Mouse (Mus musculus): Measurements from ENCODE around the gene Mlec. TPM values are rescaled to one million over a fixed set of nuclear protein-coding genes. Genes with fewer than 3 reads are reported as not detected.
A peak's percentile ranks its signal among the peaks of the same experiment; 100 is the strongest.
"Not testable (repeated sequence)": the region's sequence is repeated elsewhere in the genome, so short reads cannot be mapped to it uniquely, and the experiment has no call there.

The Mlec gene
- polyA plus RNA-seq, 1 experiment from 2014 or later: 68.5 TPM

DNA sequence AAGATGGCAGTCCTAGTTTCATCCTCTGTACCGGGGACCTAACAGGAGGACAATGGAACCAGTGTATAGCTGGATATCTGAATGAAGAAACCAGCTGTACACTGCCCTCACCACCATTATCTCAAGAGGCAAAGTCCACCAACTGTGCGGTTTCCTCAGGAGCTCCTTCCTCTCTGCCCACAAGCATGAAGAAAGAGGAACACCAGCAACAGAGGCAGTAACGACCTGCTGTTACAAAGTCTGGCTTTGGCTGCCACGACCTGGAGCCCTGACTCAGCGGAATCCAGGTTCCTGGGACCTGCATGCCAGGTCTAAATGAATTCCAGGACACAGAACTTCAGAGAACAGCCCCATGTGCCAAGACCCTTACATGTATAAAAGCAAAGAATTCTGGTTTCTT lies 2.1 kb downstream of the Mlec start:
- Histone ChIP-seq H3K9me3 (ENCODE audit: control insufficient read depth, low read length) (no peaks in the 10 kb centered on the region), H3K9ac (ENCODE audit: low read depth, low read length) (peak overlapping the region; percentile 99), H3K27ac (ENCODE audit: low read length) (peak overlapping the region; percentile 97), H3K4me2 (ENCODE audit: low read depth, low read length) (peak overlapping the region; percentile 83), H3K27me3 (replicated peaks; ENCODE audit: control insufficient read depth, insufficient read depth, low read length) (no peaks in the 10 kb centered on the region), H3K4me3 (ENCODE audit: low read length) (peak overlapping the region; percentile 99), H3K36me3 (ENCODE audit: control insufficient read depth, insufficient read depth, low read length) (peaks cover 2% of the 10 kb centered on the region; the same call in 1 of the 2 replicates), H3K4me1 (ENCODE audit: control insufficient read depth, insufficient read depth, low read length) (peaks cover 57% of the 10 kb centered on the region)
- 26% methylated on average over 5 of the region's 5 CpGs for WGBS
- peak; percentile 48 for ATAC-seq

DNA sequence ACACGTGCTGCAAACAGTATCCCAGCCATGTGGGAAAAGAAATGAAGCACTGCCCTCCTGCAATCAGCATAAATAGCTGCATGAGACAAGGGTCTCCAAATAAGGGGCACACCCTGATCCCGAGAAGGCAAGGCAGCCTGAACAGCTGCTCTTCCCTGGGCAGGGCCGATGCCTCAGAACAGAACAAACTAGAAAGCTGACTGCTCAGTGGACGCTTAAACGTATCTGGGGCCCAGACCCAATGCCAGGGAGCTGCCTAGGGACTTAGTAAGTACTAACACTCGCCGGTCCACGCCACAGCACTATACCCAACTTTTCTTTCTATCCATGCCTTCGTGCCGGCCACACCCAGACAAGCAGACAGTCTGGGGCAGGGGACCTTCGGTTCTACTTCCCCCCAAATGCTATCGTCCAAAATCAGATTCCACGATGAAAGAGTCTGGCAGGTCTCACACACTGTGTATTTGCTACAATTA lies 2.8 kb downstream of the Mlec start:
- Histone ChIP-seq H3K27me3 (replicated peaks; ENCODE audit: control insufficient read depth, insufficient read depth, low read length) (no peaks in the 10 kb centered on the region), H3K9me3 (ENCODE audit: control insufficient read depth, low read length) (no peaks in the 10 kb centered on the region), H3K4me2 (ENCODE audit: low read depth, low read length) (peak overlapping the region; percentile 83), H3K9ac (ENCODE audit: low read depth, low read length) (peak overlapping the region; percentile 99), H3K4me3 (ENCODE audit: low read length) (peak overlapping the region; percentile 99), H3K27ac (ENCODE audit: low read length) (peak overlapping the region; percentile 97), H3K36me3 (ENCODE audit: control insufficient read depth, insufficient read depth, low read length) (peaks cover 8% of the 10 kb centered on the region), H3K4me1 (ENCODE audit: control insufficient read depth, insufficient read depth, low read length) (peaks cover 52% of the 10 kb centered on the region)
- WGBS: 46% methylated on average over 13 of the region's 13 CpGs
- no peak for ATAC-seq

GRCm38 (mm10) chr5:115152132-115152956 lies 5.6 kb downstream of the Mlec start:
- no peak overlapping the region for H3K4me2 ChIP-seq (ENCODE audit: low read depth, low read length)
- H3K27me3 ChIP-seq (replicated peaks; ENCODE audit: control insufficient read depth, insufficient read depth, low read length): no peaks in the 10 kb centered on the region
- peaks cover 21% of the 10 kb centered on the region for H3K36me3 ChIP-seq (ENCODE audit: control insufficient read depth, insufficient read depth, low read length)
- 42% methylated on average over 8 of the region's 8 CpGs for WGBS
- H3K9ac ChIP-seq (ENCODE audit: low read depth, low read length): no peak overlapping the region
- ATAC-seq: no peak
- no peaks in the 10 kb centered on the region for H3K9me3 ChIP-seq (ENCODE audit: control insufficient read depth, low read length)
- H3K4me1 ChIP-seq (ENCODE audit: control insufficient read depth, insufficient read depth, low read length): peaks cover 49% of the 10 kb centered on the region
- H3K27ac ChIP-seq (ENCODE audit: low read length): no peak overlapping the region
- H3K4me3 ChIP-seq (ENCODE audit: low read length): no peak overlapping the region

- Histone ChIP-seq H3K4me3 (ENCODE audit: low read length) (no peak overlapping the region), H3K9ac (ENCODE audit: low read depth, low read length) (no peak overlapping the region), H3K4me2 (ENCODE audit: low read depth, low read length) (no peak overlapping the region), H3K27ac (ENCODE audit: low read length) (no peak overlapping the region), H3K4me1 (ENCODE audit: control insufficient read depth, insufficient read depth, low read length) (peaks cover 48% of the 10 kb centered on the region), H3K9me3 (ENCODE audit: control insufficient read depth, low read length) (no peaks in the 10 kb centered on the region), H3K27me3 (replicated peaks; ENCODE audit: control insufficient read depth, insufficient read depth, low read length) (no peaks in the 10 kb centered on the region), H3K36me3 (ENCODE audit: control insufficient read depth, insufficient read depth, low read length) (peaks cover 24% of the 10 kb centered on the region)
- no peak for ATAC-seq
- 80% methylated on average over 13 of the region's 13 CpGs for WGBS
These were observed 6.5 kb downstream of the Mlec start for GRCm38 (mm10) chr5:115151457-115151856.

DNA sequence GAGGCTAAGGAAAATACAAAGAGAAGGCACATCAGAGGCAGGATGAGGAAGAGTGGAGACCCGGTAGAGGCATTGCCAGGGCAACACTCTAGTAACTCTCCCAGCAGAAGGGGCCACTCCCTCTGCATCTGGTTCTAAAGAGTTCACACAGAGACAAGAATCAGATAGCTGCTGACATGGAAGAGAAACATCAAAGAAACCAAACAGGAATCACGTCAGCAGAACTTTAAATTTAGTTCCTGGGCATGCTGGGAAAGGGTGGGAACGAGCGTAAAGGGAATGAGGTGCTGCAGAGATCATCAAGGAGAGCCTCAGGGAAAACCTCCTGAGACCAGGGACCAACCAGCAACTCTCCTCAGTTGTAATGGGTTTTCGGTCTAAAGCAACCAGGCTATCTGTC lies 7.0 kb downstream of the Mlec start:
- no peak overlapping the region for H3K4me2 ChIP-seq (ENCODE audit: low read depth, low read length)
- H3K27ac ChIP-seq (ENCODE audit: low read length): no peak overlapping the region
- H3K36me3 ChIP-seq (ENCODE audit: control insufficient read depth, insufficient read depth, low read length): peaks cover 24% of the 10 kb centered on the region
- no peaks in the 10 kb centered on the region for H3K9me3 ChIP-seq (ENCODE audit: control insufficient read depth, low read length)
- H3K4me3 ChIP-seq (ENCODE audit: low read length): no peak overlapping the region
- H3K27me3 ChIP-seq (replicated peaks; ENCODE audit: control insufficient read depth, insufficient read depth, low read length): no peaks in the 10 kb centered on the region
- no peak for ATAC-seq
- no peak overlapping the region for H3K9ac ChIP-seq (ENCODE audit: low read depth, low read length)
- WGBS: 77% methylated on average over 5 of the region's 5 CpGs
- H3K4me1 ChIP-seq (ENCODE audit: control insufficient read depth, insufficient read depth, low read length): peaks cover 44% of the 10 kb centered on the region

DNA sequence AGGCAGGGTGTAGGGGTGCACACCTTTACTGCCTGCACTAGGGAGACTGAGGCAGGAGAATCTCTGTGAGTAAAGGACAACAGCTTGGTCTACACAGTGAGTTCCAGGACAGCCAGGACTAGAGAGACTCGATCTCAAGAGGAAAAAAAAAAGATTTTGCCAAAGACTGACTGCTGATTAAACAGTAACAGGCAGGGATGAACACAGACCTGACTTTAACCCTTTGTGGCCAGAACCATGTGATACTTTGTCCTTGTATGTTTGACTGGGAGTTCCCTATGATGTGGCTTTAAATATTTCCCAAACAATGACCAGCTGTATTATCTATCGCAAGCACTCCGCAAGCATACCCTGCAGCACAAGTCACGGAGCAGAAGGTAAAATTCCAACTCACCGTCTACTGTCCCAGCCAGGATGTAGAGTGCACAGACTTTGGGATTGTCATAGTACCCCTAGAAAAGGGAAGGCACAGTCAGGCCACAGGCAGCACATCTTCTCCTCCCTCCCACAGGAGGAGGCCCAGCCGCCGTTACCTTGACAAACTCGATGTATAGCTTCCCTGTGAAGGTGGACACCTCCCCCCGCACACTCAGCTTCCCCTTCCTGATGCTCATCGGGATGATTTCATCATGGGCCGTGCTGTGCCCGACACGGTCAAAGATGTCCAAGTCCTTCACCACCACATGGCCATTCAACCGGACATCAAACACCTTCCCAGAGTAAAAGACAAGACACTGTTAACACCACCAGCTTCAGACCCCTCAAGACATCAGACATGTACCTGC lies 8.1 kb downstream of the Mlec start:
- H3K9me3 ChIP-seq (ENCODE audit: control insufficient read depth, low read length): no peaks in the 10 kb centered on the region
- H3K4me1 ChIP-seq (ENCODE audit: control insufficient read depth, insufficient read depth, low read length): peaks cover 32% of the 10 kb centered on the region
- no peaks in the 10 kb centered on the region for H3K27me3 ChIP-seq (replicated peaks; ENCODE audit: control insufficient read depth, insufficient read depth, low read length)
- H3K9ac ChIP-seq (ENCODE audit: low read depth, low read length): no peak overlapping the region
- no peak overlapping the region for H3K4me3 ChIP-seq (ENCODE audit: low read length)
- H3K36me3 ChIP-seq (ENCODE audit: control insufficient read depth, insufficient read depth, low read length): peaks cover 24% of the 10 kb centered on the region
- H3K4me2 ChIP-seq (ENCODE audit: low read depth, low read length): no peak overlapping the region
- no peak overlapping the region for H3K27ac ChIP-seq (ENCODE audit: low read length)
- no peak for ATAC-seq
- whole genome bisulfite sequencing: 90% methylated on average over 14 of the region's 14 CpGs

- H3K4me3 ChIP-seq (ENCODE audit: low read length); H3K9ac ChIP-seq (ENCODE audit: low read depth, low read length); ATAC-seq; H3K9me3 ChIP-seq (ENCODE audit: control insufficient read depth, low read length); H3K27ac ChIP-seq (ENCODE audit: low read length); H3K4me2 ChIP-seq (ENCODE audit: low read depth, low read length); H3K27me3 ChIP-seq (replicated peaks; ENCODE audit: control insufficient read depth, insufficient read depth, low read length): not testable (repeated sequence)
- H3K36me3 ChIP-seq (ENCODE audit: control insufficient read depth, insufficient read depth, low read length): peaks cover 27% of the 10 kb centered on the region
- peaks cover 24% of the 10 kb centered on the region for H3K4me1 ChIP-seq (ENCODE audit: control insufficient read depth, insufficient read depth, low read length)
- WGBS: no CpG with 5 or more reads among the region's 1 CpGs
These were observed 9.1 kb downstream of the Mlec start for GRCm38 (mm10) chr5:115148872-115149271.

GRCm38 (mm10) chr5:115148378-115148777 lies 9.6 kb downstream of the Mlec start:
- Histone ChIP-seq H3K4me1 (ENCODE audit: control insufficient read depth, insufficient read depth, low read length) (peaks cover 19% of the 10 kb centered on the region), H3K36me3 (ENCODE audit: control insufficient read depth, insufficient read depth, low read length) (peaks cover 27% of the 10 kb centered on the region)
- 93% methylated on average over 8 of the region's 8 CpGs for WGBS

GRCm38 (mm10) chr5:115147388-115147787 lies 10.6 kb downstream of the Mlec start:
- Histone ChIP-seq H3K4me2 (ENCODE audit: low read depth, low read length) (no peak overlapping the region), H3K36me3 (ENCODE audit: control insufficient read depth, insufficient read depth, low read length) (peaks cover 27% of the 10 kb centered on the region), H3K4me1 (ENCODE audit: control insufficient read depth, insufficient read depth, low read length) (peaks cover 10% of the 10 kb centered on the region), H3K4me3 (ENCODE audit: low read length) (no peak overlapping the region), H3K9me3 (ENCODE audit: control insufficient read depth, low read length) (no peaks in the 10 kb centered on the region), H3K9ac (ENCODE audit: low read depth, low read length) (no peak overlapping the region), H3K27me3 (replicated peaks; ENCODE audit: control insufficient read depth, insufficient read depth, low read length) (no peaks in the 10 kb centered on the region), H3K27ac (ENCODE audit: low read length) (peak overlapping the region; percentile 44; the same call in 1 of the 2 replicates)
- 71% methylated on average over 3 of the region's 3 CpGs for WGBS
- ATAC-seq: peak; percentile 79

More at GRCm38 (mm10) chr5:115148378-115148777, 9.6 kb downstream of the Mlec start:
- ATAC-seq: no peak
- Histone ChIP-seq H3K27ac (ENCODE audit: low read length) (no peak overlapping the region), H3K9ac (ENCODE audit: low read depth, low read length) (no peak overlapping the region), H3K27me3 (replicated peaks; ENCODE audit: control insufficient read depth, insufficient read depth, low read length) (no peaks in the 10 kb centered on the region), H3K9me3 (ENCODE audit: control insufficient read depth, low read length) (no peaks in the 10 kb centered on the region), H3K4me3 (ENCODE audit: low read length) (no peak overlapping the region), H3K4me2 (ENCODE audit: low read depth, low read length) (no peak overlapping the region)
